Mouse (Mus musculus): Measurements from ENCODE around the gene Tecpr2. TPM values are rescaled to one million over a fixed set of nuclear protein-coding genes. Genes with fewer than 3 reads are reported as not detected.
"Not testable (repeated sequence)": the region's sequence is repeated elsewhere in the genome, so short reads cannot be mapped to it uniquely, and the experiment has no call there.

Gene Tecpr2
- polyA plus RNA-seq, 1 experiment from 2014 or later, result 6.7 TPM

- Histone ChIP-seq H3K27ac (no peak overlapping the region), H3K9me3 (replicated peaks) (no peaks in the 10 kb centered on the region), H3K27me3 (ENCODE audit: low read depth, poor library complexity, severe bottlenecking) (peaks cover 17% of the 10 kb centered on the region), H3K36me3 (peaks cover 14% of the 10 kb centered on the region), H3K4me3 (0 out of 2 replicates have a peak overlapping the region, but pooled peaks have one; percentile 84), H3K4me1 (peaks cover 19% of the 10 kb centered on the region)
- no peak for DNase-seq (ENCODE audit: low spot score)
- 88% methylated on average over 12 of the region's 12 CpGs for WGBS
Observed at GRCm38 (mm10) chr12:110851414-110851813, 37.6 kb upstream of the Tecpr2 start.

- Histone ChIP-seq H3K27me3 (ENCODE audit: low read depth, poor library complexity, severe bottlenecking) (peaks cover 12% of the 10 kb centered on the region), H3K27ac (no peak overlapping the region), H3K36me3 (peaks cover 14% of the 10 kb centered on the region), H3K4me3 (no peak overlapping the region), H3K9me3 (replicated peaks) (no peaks in the 10 kb centered on the region), H3K4me1 (peaks cover 18% of the 10 kb centered on the region)
- 86% methylated on average over 1 of the region's 1 CpGs for WGBS
- DNase-seq (ENCODE audit: low spot score), result no peak
Observed at GRCm38 (mm10) chr12:110851923-110852322, 37.1 kb upstream of the Tecpr2 start.

GRCm38 (mm10) chr12:110854786-110855737 lies 34.0 kb upstream of the Tecpr2 start:
- H3K4me3 ChIP-seq, result no peak overlapping the region
- H3K4me1 ChIP-seq, result peaks cover 14% of the 10 kb centered on the region
- no peaks in the 10 kb centered on the region for H3K9me3 ChIP-seq (replicated peaks)
- no peaks in the 10 kb centered on the region for H3K27me3 ChIP-seq (ENCODE audit: low read depth, poor library complexity, severe bottlenecking)
- WGBS, result 88% methylated on average over 32 of the region's 32 CpGs
- H3K36me3 ChIP-seq, result peaks cover 21% of the 10 kb centered on the region
- no peak overlapping the region for H3K27ac ChIP-seq
- DNase-seq (ENCODE audit: low spot score), result no peak

- Histone ChIP-seq H3K9me3 (replicated peaks) (no peaks in the 10 kb centered on the region), H3K36me3 (peaks cover 30% of the 10 kb centered on the region), H3K27me3 (ENCODE audit: low read depth, poor library complexity, severe bottlenecking) (no peaks in the 10 kb centered on the region), H3K27ac (no peak overlapping the region), H3K4me3 (no peak overlapping the region), H3K4me1 (peaks cover 10% of the 10 kb centered on the region)
- WGBS, result 86% methylated on average over 7 of the region's 7 CpGs
- no peak for DNase-seq (ENCODE audit: low spot score)
Observed at GRCm38 (mm10) chr12:110857196-110857595, 31.9 kb upstream of the Tecpr2 start.

GRCm38 (mm10) chr12:110858681-110859080 lies 30.4 kb upstream of the Tecpr2 start:
- H3K4me1 ChIP-seq, result peaks cover 10% of the 10 kb centered on the region
- H3K9me3 ChIP-seq (replicated peaks); DNase-seq (ENCODE audit: low spot score); H3K27ac ChIP-seq; H3K4me3 ChIP-seq; H3K27me3 ChIP-seq (ENCODE audit: low read depth, poor library complexity, severe bottlenecking): not testable (repeated sequence)
- 98% methylated on average over 15 of the region's 15 CpGs for WGBS
- peaks cover 38% of the 10 kb centered on the region for H3K36me3 ChIP-seq

GRCm38 (mm10) chr12:110860293-110860692 lies 28.8 kb upstream of the Tecpr2 start:
- peaks cover 46% of the 10 kb centered on the region for H3K36me3 ChIP-seq
- no peak for DNase-seq (ENCODE audit: low spot score)
- H3K4me1 ChIP-seq, result peaks cover 10% of the 10 kb centered on the region
- H3K9me3 ChIP-seq (replicated peaks), result no peaks in the 10 kb centered on the region
- no peaks in the 10 kb centered on the region for H3K27me3 ChIP-seq (ENCODE audit: low read depth, poor library complexity, severe bottlenecking)
- no peak overlapping the region for H3K4me3 ChIP-seq
- no peak overlapping the region for H3K27ac ChIP-seq

GRCm38 (mm10) chr12:110861256-110861655 lies 27.8 kb upstream of the Tecpr2 start:
- H3K27me3 ChIP-seq (ENCODE audit: low read depth, poor library complexity, severe bottlenecking), result no peaks in the 10 kb centered on the region
- no peak for DNase-seq (ENCODE audit: low spot score)
- no peaks in the 10 kb centered on the region for H3K9me3 ChIP-seq (replicated peaks)
- peaks cover 45% of the 10 kb centered on the region for H3K36me3 ChIP-seq
- H3K4me3 ChIP-seq, result no peak overlapping the region
- H3K27ac ChIP-seq, result no peak overlapping the region
- peaks cover 10% of the 10 kb centered on the region for H3K4me1 ChIP-seq
- 30% methylated on average over 7 of the region's 7 CpGs for WGBS

GRCm38 (mm10) chr12:110864008-110864407 lies 25.1 kb upstream of the Tecpr2 start:
- DNase-seq (ENCODE audit: low spot score), result no peak
- Histone ChIP-seq H3K27ac (no peak overlapping the region), H3K36me3 (peaks cover 68% of the 10 kb centered on the region), H3K4me3 (no peak overlapping the region), H3K27me3 (ENCODE audit: low read depth, poor library complexity, severe bottlenecking) (no peaks in the 10 kb centered on the region), H3K9me3 (replicated peaks) (no peaks in the 10 kb centered on the region), H3K4me1 (peaks cover 8% of the 10 kb centered on the region)
- WGBS, result 93% methylated on average over 6 of the region's 6 CpGs

- Histone ChIP-seq H3K36me3 (peaks cover 77% of the 10 kb centered on the region), H3K27ac (no peak overlapping the region), H3K27me3 (ENCODE audit: low read depth, poor library complexity, severe bottlenecking) (no peaks in the 10 kb centered on the region), H3K9me3 (replicated peaks) (no peaks in the 10 kb centered on the region), H3K4me1 (peaks cover 8% of the 10 kb centered on the region), H3K4me3 (no peak overlapping the region)
- WGBS, result 73% methylated on average over 6 of the region's 6 CpGs
- no peak for DNase-seq (ENCODE audit: low spot score)
Observed at GRCm38 (mm10) chr12:110865571-110865970, 23.5 kb upstream of the Tecpr2 start.

GRCm38 (mm10) chr12:110865989-110866388 lies 23.1 kb upstream of the Tecpr2 start:
- H3K27ac ChIP-seq, result no peak overlapping the region
- 91% methylated on average over 10 of the region's 10 CpGs for WGBS

GRCm38 (mm10) chr12:110870107-110870506 lies 19.0 kb upstream of the Tecpr2 start:
- Histone ChIP-seq H3K36me3 (peaks cover 92% of the 10 kb centered on the region), H3K27me3 (ENCODE audit: low read depth, poor library complexity, severe bottlenecking) (no peaks in the 10 kb centered on the region)

More at GRCm38 (mm10) chr12:110865989-110866388, 23.1 kb upstream of the Tecpr2 start:
- Histone ChIP-seq H3K27me3 (ENCODE audit: low read depth, poor library complexity, severe bottlenecking) (no peaks in the 10 kb centered on the region), H3K9me3 (replicated peaks) (no peaks in the 10 kb centered on the region), H3K4me1 (peaks cover 7% of the 10 kb centered on the region), H3K36me3 (peaks cover 81% of the 10 kb centered on the region), H3K4me3 (no peak overlapping the region)
- no peak for DNase-seq (ENCODE audit: low spot score)

GRCm38 (mm10) chr12:110871247-110871646 lies 17.8 kb upstream of the Tecpr2 start:
- H3K4me3 ChIP-seq, result no peak overlapping the region
- peaks cover 95% of the 10 kb centered on the region for H3K36me3 ChIP-seq
- WGBS, result 94% methylated on average over 5 of the region's 5 CpGs
- no peaks in the 10 kb centered on the region for H3K4me1 ChIP-seq
- DNase-seq (ENCODE audit: low spot score), result no peak
- no peak overlapping the region for H3K27ac ChIP-seq
- H3K27me3 ChIP-seq (ENCODE audit: low read depth, poor library complexity, severe bottlenecking), result no peaks in the 10 kb centered on the region
- H3K9me3 ChIP-seq (replicated peaks), result no peaks in the 10 kb centered on the region

More at GRCm38 (mm10) chr12:110870107-110870506, 19.0 kb upstream of the Tecpr2 start:
- H3K4me1 ChIP-seq, result no peaks in the 10 kb centered on the region
- WGBS, result 90% methylated on average over 4 of the region's 4 CpGs
- no peak for DNase-seq (ENCODE audit: low spot score)
- H3K9me3 ChIP-seq (replicated peaks), result no peaks in the 10 kb centered on the region
- no peak overlapping the region for H3K4me3 ChIP-seq
- H3K27ac ChIP-seq, result no peak overlapping the region

- H3K4me1 ChIP-seq, result no peaks in the 10 kb centered on the region
- H3K27me3 ChIP-seq (ENCODE audit: low read depth, poor library complexity, severe bottlenecking), result no peaks in the 10 kb centered on the region
- peaks cover 94% of the 10 kb centered on the region for H3K36me3 ChIP-seq
- H3K4me3 ChIP-seq, result no peak overlapping the region
- no peaks in the 10 kb centered on the region for H3K9me3 ChIP-seq (replicated peaks)
- DNase-seq (ENCODE audit: low spot score), result no peak
- WGBS, result 87% methylated on average over 2 of the region's 2 CpGs
- no peak overlapping the region for H3K27ac ChIP-seq
Observed at GRCm38 (mm10) chr12:110875351-110875750, 13.7 kb upstream of the Tecpr2 start.

Data from limb, embryonic 10.5 days (tissue).